Mouse (Mus musculus) retina, postnatal 1 day (tissue): ENCODE measurements around the gene Gm13283.
"Not testable (repeated sequence)": the region's sequence is repeated elsewhere in the genome, so short reads cannot be mapped to it uniquely, and the experiment has no call there.

Experiments
- DNase-seq: peaks from one replicate; pipeline ENCODE4 v3.0.0-alpha.2; 2012

The Gm13283 gene

GRCm38 (mm10) chr4:88763384-88764018 is 3.6 kb downstream of the Gm13283 start:
- peak; percentile 89 for DNase-seq

- DNase-seq: not testable (repeated sequence)
These were observed 13.6 kb downstream of the Gm13283 start, which contains the start of gene Gm13290 for GRCm38 (mm10) chr4:88773534-88773933. Gene Gm13290 (plus strand): TSS chr4:88773834.

GRCm38 (mm10) chr4:88776622-88777021 is 16.7 kb downstream of the Gm13283 start, which contains the start of gene Gm13289:
Gene Gm13289 (plus strand): TSS chr4:88776922.
- DNase-seq: not testable (repeated sequence)

- DNase-seq: not testable (repeated sequence)
These were observed 19.6 kb downstream of the Gm13283 start, which contains the start of gene Gm13272 for GRCm38 (mm10) chr4:88779550-88779949. Gene Gm13272 (plus strand): TSS chr4:88779850.

- DNase-seq: not testable (repeated sequence)
These were observed 20.4 kb downstream of the Gm13283 start for GRCm38 (mm10) chr4:88780320-88780719.

- not testable (repeated sequence) for DNase-seq
These were observed 21.9 kb downstream of the Gm13283 start, which contains the start of gene Ifnz for GRCm38 (mm10) chr4:88781831-88782230. Gene Ifnz (plus strand): TSS chr4:88782131.

- DNase-seq: not testable (repeated sequence)
These were observed 22.4 kb downstream of the Gm13283 start for GRCm38 (mm10) chr4:88782335-88782734.

- not testable (repeated sequence) for DNase-seq
These were observed 25.5 kb downstream of the Gm13283 start, which contains the start of gene Gm13276 for GRCm38 (mm10) chr4:88785409-88785808. Gene Gm13276 (plus strand): TSS chr4:88785709.

- not testable (repeated sequence) for DNase-seq
These were observed 28.5 kb downstream of the Gm13283 start, which contains the start of gene Gm13277 for GRCm38 (mm10) chr4:88788402-88788801. Gene Gm13277 (plus strand): TSS chr4:88788632.

GRCm38 (mm10) chr4:88791250-88791649 is 31.3 kb downstream of the Gm13283 start, which contains the start of gene Gm13278:
Gene Gm13278 (plus strand): TSS chr4:88791550.
- DNase-seq: not testable (repeated sequence)

- not testable (repeated sequence) for DNase-seq
These were observed 34.2 kb downstream of the Gm13283 start, which contains the start of gene Gm13275 for GRCm38 (mm10) chr4:88793936-88794675. Gene Gm13275 (plus strand): TSS chr4:88794487.

GRCm38 (mm10) chr4:88797097-88797496 is 37.2 kb downstream of the Gm13283 start, which contains the start of gene Gm13279:
Gene Gm13279 (plus strand): TSS chr4:88797397.
- not testable (repeated sequence) for DNase-seq

- not testable (repeated sequence) for DNase-seq
These were observed 39.4 kb downstream of the Gm13283 start, which contains the start of gene Gm13285 for GRCm38 (mm10) chr4:88799365-88799764. Gene Gm13285 (plus strand): TSS chr4:88799665.

GRCm38 (mm10) chr4:88802954-88803353 is 43.0 kb downstream of the Gm13283 start, which contains the start of gene Gm13287:
Gene Gm13287 (plus strand): TSS chr4:88803254.
- not testable (repeated sequence) for DNase-seq

- not testable (repeated sequence) for DNase-seq
These were observed 45.3 kb downstream of the Gm13283 start, which contains the start of gene Gm13288 for GRCm38 (mm10) chr4:88805231-88805630. Gene Gm13288 (plus strand): TSS chr4:88805531.

GRCm38 (mm10) chr4:88805761-88806160 is 45.8 kb downstream of the Gm13283 start:
- not testable (repeated sequence) for DNase-seq
